Mouse (Mus musculus) granulocyte monocyte progenitor cell, adult 5-6 weeks (primary cell): ENCODE data around the gene Kpna4. TPM values are rescaled to one million over a fixed set of nuclear protein-coding genes. Genes with fewer than 3 reads are reported as not detected.
"Not testable (repeated sequence)": the region's sequence is repeated elsewhere in the genome, so short reads cannot be mapped to it uniquely, and the experiment has no call there.

Source experiments
- ATAC-seq: replicated peaks from 2 replicates; pipeline ENCODE4 v1.8.0; 2016; ENCODE audit warnings: mild to moderate bottlenecking, moderate TSS enrichment, inconsistent platforms; ENCODE audit not compliant: poor library complexity, severe bottlenecking
- total RNA-seq, 2 experiments: library from RNA; stranded (forward) in 1 of 2; stranded (reverse) in 1 of 2; fragments of 200-712, 200-1000 nt in 1 of 2; fragments of >200 nt in 1 of 2; fragmentation: Nextera tagmentation in 1 of 2; gene quantifications; 2 replicates each; pipeline ENCODE4 v1.2.3; 2014 to 2017

Gene Kpna4
- total RNA-seq, 2 experiments from 2014 or later = 51.9 to 59.9 TPM

DNA sequence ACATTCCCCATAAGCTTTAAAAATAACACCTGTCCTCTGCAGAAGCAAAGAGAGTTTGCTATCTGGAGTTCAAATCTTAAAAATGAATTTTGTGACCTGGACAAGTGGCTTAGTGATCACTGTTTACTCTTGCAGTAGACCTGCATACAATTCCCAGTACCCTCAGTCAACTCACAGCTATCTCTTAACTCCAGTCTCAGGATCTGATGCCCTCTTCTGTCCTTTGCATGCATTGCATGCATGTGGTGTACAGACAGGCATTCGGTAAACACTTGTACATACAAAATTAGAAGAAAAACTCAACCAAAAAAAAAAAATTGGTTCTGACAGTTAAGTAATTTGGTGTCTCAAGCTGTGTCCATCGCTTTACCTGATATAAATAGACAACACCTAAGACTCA lies 106.6 kb downstream of the Kpna4 start:
- ATAC-seq = peak; percentile 69

DNA sequence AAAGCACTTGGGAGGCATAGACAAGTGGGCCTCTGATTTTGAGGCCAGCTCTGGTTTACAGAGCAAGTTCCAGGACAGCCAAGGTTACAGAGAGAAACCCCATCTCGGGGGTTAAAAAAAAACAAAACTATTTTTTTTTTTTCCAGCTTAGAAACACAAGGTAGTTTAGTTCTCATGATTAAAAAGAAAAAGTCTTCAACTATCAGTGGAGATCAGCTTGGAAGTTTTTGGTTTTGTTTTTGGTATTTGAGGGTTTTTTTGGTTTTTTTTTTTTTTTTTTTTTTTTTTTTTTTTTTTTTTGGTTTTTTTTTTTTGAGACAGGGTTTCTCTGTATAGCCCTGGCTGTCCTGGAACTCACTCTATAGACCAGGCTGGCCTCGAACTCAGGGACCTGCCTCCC lies 108.3 kb downstream of the Kpna4 start:
- not testable (repeated sequence) for ATAC-seq

DNA sequence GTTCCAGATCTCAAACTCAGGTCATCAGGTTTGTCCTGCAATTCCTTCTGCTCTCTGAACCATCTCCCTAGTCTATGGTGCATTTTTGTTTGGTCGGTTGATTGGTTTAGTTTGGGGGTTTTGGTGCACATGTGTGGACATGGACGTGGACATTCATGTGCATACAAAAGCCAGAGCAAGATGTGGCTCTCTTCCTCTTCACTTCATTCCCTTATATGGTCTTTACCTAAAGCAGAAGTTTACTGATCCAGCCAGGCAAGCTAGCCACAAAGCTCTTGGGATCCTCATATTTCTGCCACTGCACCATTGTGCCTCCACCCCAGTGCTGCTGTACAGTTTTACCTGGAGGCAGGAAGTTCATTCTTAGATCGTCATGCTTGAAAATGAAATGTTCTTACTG lies 109.7 kb downstream of the Kpna4 start:
- peak; percentile 73 for ATAC-seq

Other genes starting within 250 kb of the Kpna4 start
- gene Ift80, start 122.5 kb downstream of the Kpna4 start, total RNA-seq (2014; fragmentation: Nextera tagmentation) = 11.9 and 16.4 TPM in 2 replicates
- 20.2 and 27.6 TPM in 2 replicates for gene Ift80, start 122.5 kb downstream of the Kpna4 start, total RNA-seq (2017)
- gene Smc4, start 122.4 kb downstream of the Kpna4 start, total RNA-seq (2014; fragmentation: Nextera tagmentation) = 115 and 179 TPM in 2 replicates
- gene Smc4, start 122.4 kb downstream of the Kpna4 start, total RNA-seq (2017) = 624 and 700 TPM in 2 replicates
- gene Trim59, start 82.4 kb downstream of the Kpna4 start, total RNA-seq (2014; fragmentation: Nextera tagmentation) = 28.7 and 33.7 TPM in 2 replicates
- gene Trim59, start 82.4 kb downstream of the Kpna4 start, total RNA-seq (2017) = 20.2 and 23.8 TPM in 2 replicates
- gene Arl14, start 95.3 kb upstream of the Kpna4 start, total RNA-seq (2014; fragmentation: Nextera tagmentation) = not detected in 2 replicates
- not detected in 2 replicates for gene Arl14, start 95.3 kb upstream of the Kpna4 start, total RNA-seq (2017)
- 0.62 and 1.3 TPM in 2 replicates for gene Ppm1l, start 189.7 kb upstream of the Kpna4 start, total RNA-seq (2014; fragmentation: Nextera tagmentation)
- gene Ppm1l, start 189.7 kb upstream of the Kpna4 start, total RNA-seq (2017) = 0.72 and 0.78 TPM in 2 replicates